Comparison of ENCODE assay signal across 16 mouse cellular contexts in the genomic region with DNA sequence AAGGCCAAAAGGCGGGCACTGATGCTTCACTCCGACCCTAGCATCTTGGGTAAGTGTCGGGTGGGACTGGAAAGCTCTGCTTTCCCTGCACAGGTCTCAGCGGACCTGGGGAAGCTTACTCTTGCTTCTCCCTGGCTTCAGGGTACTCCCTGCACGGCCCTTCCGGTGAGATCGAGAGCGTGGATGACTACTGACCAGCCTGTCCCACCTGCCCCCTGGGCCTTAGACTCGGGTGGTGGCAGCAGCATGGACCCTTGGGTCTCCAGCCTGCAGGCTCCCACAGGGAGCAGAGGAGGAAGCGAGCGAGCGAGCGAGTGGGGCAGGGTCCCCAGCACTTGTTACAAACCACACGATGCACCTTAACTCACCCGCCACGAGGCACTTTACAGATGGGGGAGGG. TPM values are rescaled to one million over a fixed set of nuclear protein-coding genes. Genes with fewer than 3 reads are reported as not detected.
A peak's percentile ranks its signal among the peaks of the same experiment; 100 is the strongest.
DNase-seq lines count a peak whose midpoint lies in the region; ATAC-seq and TF ChIP-seq lines count a peak whose summit lies in the region.
"Had no signal": no experiment of that assay in that cellular context is flagged by ENCODE, and none has a peak within 500 bp of the region (broad histone marks: within the 10 kb centered on the region; RNA-seq: fewer than 3 reads in every experiment).

No protein-coding gene starts in this region.

- no peaks in the 10 kb centered on the region for H3K9me3 ChIP-seq in forebrain, embryonic 13.5 days (replicated peaks)
- H3K9me3 ChIP-seq in forebrain, embryonic 10.5 days: no peaks in the 10 kb centered on the region
- no peaks in the 10 kb centered on the region for H3K9me3 ChIP-seq in embryonic facial prominence, embryonic 12.5 days
- no peaks in the 10 kb centered on the region for H3K9me3 ChIP-seq in limb, embryonic 14.5 days (ENCODE audit: control insufficient read depth, low read length)
- H3K9me3 ChIP-seq: stomach, embryonic 15.5 days had no signal

- H3K27me3 ChIP-seq in forebrain, embryonic 13.5 days: no peaks in the 10 kb centered on the region
- no peaks in the 10 kb centered on the region for H3K27me3 ChIP-seq in forebrain, embryonic 10.5 days (ENCODE audit: poor library complexity, severe bottlenecking)
- no peaks in the 10 kb centered on the region for H3K27me3 ChIP-seq in embryonic facial prominence, embryonic 12.5 days
- no peaks in the 10 kb centered on the region for H3K27me3 ChIP-seq in limb, embryonic 14.5 days (ENCODE audit: control insufficient read depth, insufficient read depth, low read length)
- H3K27me3 ChIP-seq: stomach, embryonic 15.5 days had no signal

- TF ChIP-seq CTCF in layer of hippocampus, adult 2 months (conservative IDR thresholded peaks at IDR 0.05): no peak

- H3K4me3 ChIP-seq in forebrain, embryonic 13.5 days: no peak overlapping the region
- H3K4me3 ChIP-seq in forebrain, embryonic 10.5 days: no peak overlapping the region
- no peak overlapping the region for H3K4me3 ChIP-seq in layer of hippocampus, adult 2 months
- H3K4me3 ChIP-seq in embryonic facial prominence, embryonic 12.5 days: no peak overlapping the region
- H3K4me3 ChIP-seq in limb, embryonic 14.5 days (replicated peaks; ENCODE audit: low read length): no peak overlapping the region
- H3K4me3 ChIP-seq: stomach, embryonic 15.5 days had no signal

- H3K9ac ChIP-seq in forebrain, embryonic 13.5 days: peak overlapping the region; percentile 1; the same call in 1 of the 2 replicates
- H3K9ac ChIP-seq in embryonic facial prominence, embryonic 12.5 days: no peak overlapping the region
- no peak overlapping the region for H3K9ac ChIP-seq in limb, embryonic 14.5 days (ENCODE audit: low read depth, low read length, severe bottlenecking)
- H3K9ac ChIP-seq: stomach, embryonic 15.5 days had no signal

- TF ChIP-seq POLR2A in limb, embryonic 14.5 days (IDR thresholded peaks at IDR 0.05; ENCODE audit: borderline replicate concordance, extremely low read depth, insufficient read depth, insufficient read length): no peak

- H3K36me3 ChIP-seq in forebrain, embryonic 13.5 days (ENCODE audit: poor library complexity, severe bottlenecking): peaks cover 96% of the 10 kb centered on the region
- H3K36me3 ChIP-seq in forebrain, embryonic 10.5 days (replicated peaks): peaks cover 100% of the 10 kb centered on the region
- peaks cover 95% of the 10 kb centered on the region for H3K36me3 ChIP-seq in embryonic facial prominence, embryonic 12.5 days
- H3K36me3 ChIP-seq in limb, embryonic 14.5 days (ENCODE audit: control insufficient read depth, insufficient read depth, low read length): peaks cover 97% of the 10 kb centered on the region

- ATAC-seq in forebrain, embryonic 13.5 days: no peak
- no peak for ATAC-seq in embryonic facial prominence, embryonic 12.5 days (ENCODE audit: insufficient number of reproducible peaks, insufficient read depth, low FRiP score, low TSS enrichment)
- no peak for ATAC-seq in limb, embryonic 14.5 days (ENCODE audit: low FRiP score, low read depth)
- ATAC-seq: lung, postnatal 0 days had no signal

- no peak for DNase-seq in forebrain, embryonic 10.5 days (ENCODE audit: extremely low spot score, low spot score)
- DNase-seq in layer of hippocampus, adult 2 months (ENCODE audit: low spot score in 2 of 2): no peak
- DNase-seq in layer of hippocampus, adult 9-10 months (ENCODE audit: low spot score): no peak
- DNase-seq in limb, embryonic 14.5 days (ENCODE audit: low spot score): no peak
- no peak for DNase-seq in right cerebral cortex, adult 2 months (ENCODE audit: low spot score in 2 of 2)
- no peak for DNase-seq in urinary bladder, adult 18-20 months (ENCODE audit: low spot score in 2 of 2)

- H3K4me2 ChIP-seq in forebrain, embryonic 13.5 days: no peak overlapping the region
- H3K4me2 ChIP-seq in embryonic facial prominence, embryonic 12.5 days (replicated peaks): no peak overlapping the region
- no peak overlapping the region for H3K4me2 ChIP-seq in limb, embryonic 14.5 days (replicated peaks; ENCODE audit: low read depth, low read length, severe bottlenecking)
- H3K4me2 ChIP-seq: stomach, embryonic 15.5 days had no signal

- H3K27ac ChIP-seq in forebrain, embryonic 13.5 days: peak overlapping the region; percentile 59
- no peak overlapping the region for H3K27ac ChIP-seq in forebrain, embryonic 10.5 days
- peak overlapping the region; percentile 53 for H3K27ac ChIP-seq in layer of hippocampus, adult 2 months
- peak overlapping the region; percentile 37 for H3K27ac ChIP-seq in embryonic facial prominence, embryonic 12.5 days
- H3K27ac ChIP-seq in limb, embryonic 14.5 days (replicated peaks; ENCODE audit: low read depth, low read length): 0 out of 2 replicates have a peak overlapping the region, but pooled peaks have one; percentile 35

- peaks cover 46% of the 10 kb centered on the region for H3K4me1 ChIP-seq in forebrain, embryonic 13.5 days
- H3K4me1 ChIP-seq in forebrain, embryonic 10.5 days: peaks cover 42% of the 10 kb centered on the region
- peaks cover 10% of the 10 kb centered on the region for H3K4me1 ChIP-seq in embryonic facial prominence, embryonic 12.5 days
- H3K4me1 ChIP-seq in limb, embryonic 14.5 days (ENCODE audit: control insufficient read depth, insufficient read depth, low read length): peaks cover 7% of the 10 kb centered on the region; the same call in 1 of the 2 replicates

- WGBS in forebrain, embryonic 13.5 days: 78% methylated on average over 16 of the region's 16 CpGs
- WGBS in forebrain, embryonic 10.5 days: 82% methylated on average over 16 of the region's 16 CpGs
- 78% methylated on average over 16 of the region's 16 CpGs for WGBS in embryonic facial prominence, embryonic 12.5 days
- 69% methylated on average over 16 of the region's 16 CpGs for WGBS in limb, embryonic 14.5 days

RNA-seq across cellular contexts. Expression of a gene that starts 7.2 kb away (rescaled TPM):
- 16.1 and 17.5 TPM in 2 replicates for polyA plus RNA-seq in forebrain, embryonic 13.5 days (2015; fragmentation: Nextera tagmentation; extraction: Ambion mirVana)
- polyA plus RNA-seq in forebrain, embryonic 10.5 days (2016; fragmentation: Nextera tagmentation; extraction: Ambion mirVana): 13.5 and 14.0 TPM in 2 replicates
- 10 to 100 TPM; 61.9 to 63.5 TPM for total RNA-seq in layer of hippocampus, adult 2 months (2021)
- polyA plus RNA-seq in embryonic facial prominence, embryonic 12.5 days (2016; fragmentation: Nextera tagmentation; extraction: Ambion mirVana): 17.4 and 18.1 TPM in 2 replicates
- 45.1 and 51.5 TPM in 2 replicates for polyA plus RNA-seq in limb, embryonic 14.5 days (2012; rRNA removed)
- polyA plus RNA-seq in limb, embryonic 14.5 days (2014; fragmentation: Nextera tagmentation; extraction: Ambion mirVana): 11.8 and 13.3 TPM in 2 replicates

RNA-seq across cellular contexts. Expression of a gene that starts 7.5 kb away (rescaled TPM):
- 0.35 TPM in 1 of 2 replicates, not detected in the other for polyA plus RNA-seq in forebrain, embryonic 13.5 days (2015; fragmentation: Nextera tagmentation; extraction: Ambion mirVana)
- 2.9 and 4.8 TPM in 2 replicates for polyA plus RNA-seq in forebrain, embryonic 10.5 days (2016; fragmentation: Nextera tagmentation; extraction: Ambion mirVana)
- not detected for total RNA-seq in layer of hippocampus, adult 2 months (2021)
- polyA plus RNA-seq in embryonic facial prominence, embryonic 12.5 days (2016; fragmentation: Nextera tagmentation; extraction: Ambion mirVana): 0.34 and 0.47 TPM in 2 replicates
- polyA plus RNA-seq in limb, embryonic 14.5 days (2012; rRNA removed): 0.12 and 0.19 TPM in 2 replicates
- 0.83 TPM in 1 of 2 replicates, not detected in the other for polyA plus RNA-seq in limb, embryonic 14.5 days (2014; fragmentation: Nextera tagmentation; extraction: Ambion mirVana)
- total RNA-seq: gastrocnemius, postnatal 4 days; heart, postnatal 14 days; layer of hippocampus, adult 8-10 months; left cerebral cortex, postnatal 36 days; MEL had no signal
- polyA plus RNA-seq: cerebellum, adult 2 months; lung, postnatal 0 days; stomach, embryonic 15.5 days had no signal

RNA-seq across cellular contexts. Expression of a gene that starts 7.8 kb away (rescaled TPM):
- polyA plus RNA-seq in forebrain, embryonic 13.5 days (2015; fragmentation: Nextera tagmentation; extraction: Ambion mirVana): 483 and 508 TPM in 2 replicates
- 287 and 288 TPM in 2 replicates for polyA plus RNA-seq in forebrain, embryonic 10.5 days (2016; fragmentation: Nextera tagmentation; extraction: Ambion mirVana)
- total RNA-seq in layer of hippocampus, adult 2 months (2021): 100 to 1,000 TPM; 600 to 607 TPM
- polyA plus RNA-seq in embryonic facial prominence, embryonic 12.5 days (2016; fragmentation: Nextera tagmentation; extraction: Ambion mirVana): 382 and 409 TPM in 2 replicates
- 770 and 1,100 TPM in 2 replicates for polyA plus RNA-seq in limb, embryonic 14.5 days (2012; rRNA removed)
- polyA plus RNA-seq in limb, embryonic 14.5 days (2014; fragmentation: Nextera tagmentation; extraction: Ambion mirVana): 460 and 474 TPM in 2 replicates

RNA-seq across cellular contexts. Expression of a gene that starts 23.2 kb away (rescaled TPM):
- 75.6 and 82.9 TPM in 2 replicates for polyA plus RNA-seq in forebrain, embryonic 13.5 days (2015; fragmentation: Nextera tagmentation; extraction: Ambion mirVana)
- 56.1 and 59.4 TPM in 2 replicates for polyA plus RNA-seq in forebrain, embryonic 10.5 days (2016; fragmentation: Nextera tagmentation; extraction: Ambion mirVana)
- 10 to 100 TPM; 33.8 to 35.1 TPM for total RNA-seq in layer of hippocampus, adult 2 months (2021)
- polyA plus RNA-seq in embryonic facial prominence, embryonic 12.5 days (2016; fragmentation: Nextera tagmentation; extraction: Ambion mirVana): 54.0 and 56.4 TPM in 2 replicates
- polyA plus RNA-seq in limb, embryonic 14.5 days (2012; rRNA removed): 40.6 and 50.4 TPM in 2 replicates
- 52.1 and 54.2 TPM in 2 replicates for polyA plus RNA-seq in limb, embryonic 14.5 days (2014; fragmentation: Nextera tagmentation; extraction: Ambion mirVana)

RNA-seq across cellular contexts. Expression of a gene that starts 27.8 kb away (rescaled TPM):
- 144 and 174 TPM in 2 replicates for polyA plus RNA-seq in forebrain, embryonic 13.5 days (2015; fragmentation: Nextera tagmentation; extraction: Ambion mirVana)
- polyA plus RNA-seq in forebrain, embryonic 10.5 days (2016; fragmentation: Nextera tagmentation; extraction: Ambion mirVana): 2.0 and 4.8 TPM in 2 replicates
- total RNA-seq in layer of hippocampus, adult 2 months (2021): 100 to 1,000 TPM; 138 to 142 TPM
- 6.1 and 9.3 TPM in 2 replicates for polyA plus RNA-seq in embryonic facial prominence, embryonic 12.5 days (2016; fragmentation: Nextera tagmentation; extraction: Ambion mirVana)
- 0.92 and 1.1 TPM in 2 replicates for polyA plus RNA-seq in limb, embryonic 14.5 days (2012; rRNA removed)
- polyA plus RNA-seq in limb, embryonic 14.5 days (2014; fragmentation: Nextera tagmentation; extraction: Ambion mirVana): 0.21 and 0.39 TPM in 2 replicates
- total RNA-seq: gastrocnemius, postnatal 4 days; heart, postnatal 14 days had no signal
- polyA plus RNA-seq: lung, postnatal 0 days had no signal
